Mouse (Mus musculus) CH12.LX (cell line): ENCODE measurements around the gene Pitpnm3. TPM values are rescaled to one million over a fixed set of nuclear protein-coding genes. Genes with fewer than 3 reads are reported as not detected.

Experiments used
- DNase-seq: peaks from one replicate; pipeline ENCODE4 v3.0.0-alpha.2; 2013; ENCODE audit errors: extremely low read depth
- H3K27ac ChIP-seq: 2 replicates; pipeline ENCODE4 v1.5.1; 2012; ENCODE audit warnings: low read depth, mild to moderate bottlenecking, control low read depth, moderate library complexity; ENCODE audit not compliant: insufficient read depth
- H3K27me3 ChIP-seq: replicated peaks from 2 replicates; pipeline ENCODE3; 2012; ENCODE audit warnings: inconsistent platforms
- H3K36me3 ChIP-seq, 2 experiments: replicated peaks in 1 of 2; 2 replicates each; pipeline versions ENCODE3 to v1.6.1; 2012; ENCODE audit warnings: inconsistent platforms in 1 of 2, low read length in 1 of 2, mild to moderate bottlenecking in 1 of 2, mixed read lengths in 1 of 2, moderate library complexity in 1 of 2; ENCODE audit not compliant: control insufficient read depth in 1 of 2, insufficient read depth in 1 of 2
- H3K4me1 ChIP-seq, 2 experiments: 2 replicates each; pipeline ENCODE4 v1.6.1; 2012; ENCODE audit warnings: inconsistent platforms in 1 of 2, moderate library complexity in 1 of 2; ENCODE audit not compliant: insufficient read depth in 2 of 2, control insufficient read depth in 1 of 2
- H3K4me2 ChIP-seq: 2 replicates; pipeline ENCODE4 v1.6.1; 2012; ENCODE audit warnings: low read depth, mild to moderate bottlenecking, control low read depth; ENCODE audit not compliant: poor library complexity, insufficient read depth, severe bottlenecking
- H3K4me3 ChIP-seq, 3 experiments: fragments of 150-350 bp in 1 of 3; sonication (generic) in 1 of 3; replicated peaks in 1 of 3; 2 replicates each; pipeline versions ENCODE3 to v1.5.1; 2011 to 2012; ENCODE audit warnings: low read depth in 2 of 3, low read length in 2 of 3, mild to moderate bottlenecking in 2 of 3, moderate library complexity in 2 of 3, control low read depth in 1 of 3, improper control_type of control experiment in 1 of 3, inconsistent platforms in 1 of 3, mixed read lengths in 1 of 3; ENCODE audit not compliant: poor library complexity in 1 of 3
- H3K79me2 ChIP-seq: replicated peaks from 2 replicates; pipeline ENCODE4 v1.6.1; 2012; ENCODE audit warnings: mild to moderate bottlenecking, moderate library complexity; ENCODE audit not compliant: control insufficient read depth, poor library complexity, insufficient read depth, severe bottlenecking; ENCODE audit errors: extremely low read depth
- H3K9ac ChIP-seq: 2 replicates; pipeline ENCODE4 v1.6.1; 2012; ENCODE audit warnings: low read depth, mild to moderate bottlenecking, control low read depth, moderate library complexity; ENCODE audit not compliant: insufficient read depth
- H3K9me3 ChIP-seq: replicated peaks from 2 replicates; pipeline ENCODE3; 2012; ENCODE audit warnings: low read length, inconsistent platforms, mixed read lengths
- CTCF ChIP-seq, 2 experiments: IDR thresholded peaks in 1 of 2; conservative IDR thresholded peaks in 1 of 2; 2 replicates each; pipeline ENCODE4 v1.5.1; 2011 to 2012; ENCODE audit warnings: low read depth in 2 of 2, low read length in 2 of 2, improper control_type of control experiment in 1 of 2, inconsistent platforms in 1 of 2, mild to moderate bottlenecking in 1 of 2, moderate library complexity in 1 of 2
- E2F4 ChIP-seq: IDR thresholded peaks from 2 replicates; pipeline ENCODE4 v1.6.1; 2011; ENCODE audit warnings: low read depth, low read length, improper control_type of control experiment; ENCODE audit not compliant: insufficient replicate concordance
- ELF1 ChIP-seq: IDR thresholded peaks from 2 replicates; pipeline ENCODE4 v1.6.1; 2014; ENCODE audit warnings: low read depth, mild to moderate bottlenecking, inconsistent platforms, low read length, improper control_type of control experiment
- EP300 ChIP-seq: IDR thresholded peaks from 2 replicates; pipeline ENCODE4 v1.6.1; 2011; ENCODE audit warnings: low read length, improper control_type of control experiment
- GABPA ChIP-seq: IDR thresholded peaks from 2 replicates; pipeline ENCODE4 v1.6.1; 2012; ENCODE audit warnings: low read depth, low read length, improper control_type of control experiment, inconsistent platforms; ENCODE audit not compliant: insufficient replicate concordance
- IRF4 ChIP-seq: IDR thresholded peaks from 2 replicates; pipeline ENCODE4 v1.6.1; 2014; ENCODE audit warnings: low read depth, mild to moderate bottlenecking, inconsistent platforms, low read length, improper control_type of control experiment
- JUN ChIP-seq: IDR thresholded peaks from 2 replicates; pipeline ENCODE4 v1.6.1; 2011; ENCODE audit warnings: low read depth, mild to moderate bottlenecking, low read length, improper control_type of control experiment, moderate library complexity; ENCODE audit not compliant: insufficient read depth
- KAT2A ChIP-seq: IDR thresholded peaks from 2 replicates; pipeline ENCODE4 v1.6.1; 2012; ENCODE audit warnings: low read length, improper control_type of control experiment, inconsistent platforms; ENCODE audit not compliant: insufficient replicate concordance
- MAFK ChIP-seq: IDR thresholded peaks from 2 replicates; pipeline ENCODE4 v1.6.1; 2011; ENCODE audit warnings: low read length, improper control_type of control experiment; ENCODE audit not compliant: insufficient replicate concordance
- MAX ChIP-seq: IDR thresholded peaks from 2 replicates; pipeline ENCODE4 v1.6.1; 2011; ENCODE audit warnings: low read length, improper control_type of control experiment
- MAZ ChIP-seq: IDR thresholded peaks from 2 replicates; pipeline ENCODE4 v1.6.1; 2012; ENCODE audit warnings: low read depth, mild to moderate bottlenecking, inconsistent platforms, low read length, improper control_type of control experiment, moderate library complexity
- MEF2A ChIP-seq: IDR thresholded peaks from 2 replicates; pipeline ENCODE4 v1.6.1; 2014; ENCODE audit warnings: low read depth, mild to moderate bottlenecking, inconsistent platforms, low read length, improper control_type of control experiment, borderline replicate concordance
- NELFE ChIP-seq: IDR thresholded peaks from 2 replicates; pipeline ENCODE4 v1.6.1; 2011; ENCODE audit warnings: low read depth, low read length, improper control_type of control experiment
- NRF1 ChIP-seq: IDR thresholded peaks from 2 replicates; pipeline ENCODE4 v1.6.1; 2014; ENCODE audit warnings: low read depth, mild to moderate bottlenecking, inconsistent platforms, low read length, improper control_type of control experiment, moderate library complexity
- POLR2A ChIP-seq: IDR thresholded peaks from 2 replicates; pipeline ENCODE4 v1.6.1; 2011; ENCODE audit warnings: low read depth, mild to moderate bottlenecking, improper control_type of control experiment, low read length
- POLR2AphosphoS2 ChIP-seq: IDR thresholded peaks from 2 replicates; pipeline ENCODE4 v1.6.1; 2011; ENCODE audit warnings: low read depth, low read length, improper control_type of control experiment
- RAD21 ChIP-seq: IDR thresholded peaks from 2 replicates; pipeline ENCODE4 v1.6.1; 2011; ENCODE audit warnings: low read depth, mild to moderate bottlenecking, low read length, improper control_type of control experiment, moderate library complexity
- RCOR1 ChIP-seq: conservative IDR thresholded peaks from 2 replicates; pipeline ENCODE4 v1.6.1; 2012; ENCODE audit warnings: low read depth, mild to moderate bottlenecking, inconsistent platforms, low read length, improper control_type of control experiment
- SMC3 ChIP-seq: IDR thresholded peaks from 2 replicates; pipeline ENCODE4 v1.6.1; 2011; ENCODE audit warnings: low read depth, low read length, improper control_type of control experiment
- TBP ChIP-seq: conservative IDR thresholded peaks from 2 replicates; pipeline ENCODE4 v1.6.1; 2011; ENCODE audit warnings: low read depth, low read length, improper control_type of control experiment
- ZKSCAN1 ChIP-seq: IDR thresholded peaks from 2 replicates; pipeline ENCODE4 v1.6.1; 2012; ENCODE audit warnings: low read depth, inconsistent platforms, low read length, improper control_type of control experiment, borderline replicate concordance
- ZMIZ1 ChIP-seq: IDR thresholded peaks from 2 replicates; pipeline ENCODE4 v1.6.1; 2012; ENCODE audit warnings: low read depth, mild to moderate bottlenecking, inconsistent platforms, low read length, improper control_type of control experiment
- dilution Hi-C: fragments of 300-500 bp; cut with MboI; formaldehyde crosslinking; loops from 2 replicates; pipeline ENCODE4 v1.14.3; 2020; ENCODE audit warnings: low sequenced_read_pairs; ENCODE audit not compliant: extremely low pct_unique_long_range_greater_than_20kb, extremely low pct_ligation_motif_present
- in situ Hi-C: fragments of 300-500 bp; cut with MboI; formaldehyde crosslinking; loops from 3 replicates; pipeline ENCODE4 v1.14.3; 2019; ENCODE audit warnings: low sequenced_read_pairs, low pct_ligation_motif_present, low pct_unique_long_range_greater_than_20kb, mixed read lengths
- polyA plus RNA-seq: library from polyadenylated mRNA; unstranded; fragments of >175 nt; gene quantifications from 2 replicates; pipeline ENCODE4 v1.2.1, GENCODE M21; 2012; ENCODE audit warnings: low read depth; ENCODE audit not compliant: insufficient read length
- total RNA-seq, 2 experiments: library from RNA; depleted of rRNA; stranded (reverse); fragments of 300-350 nt in 1 of 2; fragments of >200 nt in 1 of 2; gene quantifications; 2 replicates each; pipeline ENCODE4 v1.2.3; 2012 to 2014

The Pitpnm3 gene
- total and polyA plus RNA-seq, 3 experiments, result 0.08 to 0.59 (median 0.31) TPM

DNA sequence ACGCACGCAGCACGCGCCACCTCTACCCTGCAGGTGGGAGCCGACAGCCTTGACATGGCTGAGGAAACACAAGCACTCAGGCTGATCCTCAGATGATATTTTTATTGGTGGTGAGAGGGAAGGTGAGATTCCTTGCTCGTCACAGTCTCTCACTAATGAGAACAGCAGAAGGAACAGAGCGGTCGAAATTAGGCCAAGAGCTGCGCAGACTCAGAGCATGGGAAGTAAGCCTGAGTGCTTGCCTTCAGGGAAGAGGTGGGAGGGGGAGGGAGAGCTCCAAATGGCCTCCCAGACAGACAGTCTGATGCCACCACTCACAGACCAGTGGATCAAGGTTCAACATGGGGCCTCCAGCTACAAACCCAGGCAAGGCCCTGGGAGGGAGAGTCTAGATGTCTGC lies 109.1 kb downstream of the Pitpnm3 start:
- Histone ChIP-seq H3K79me2 (no peaks in the 10 kb centered on the region), H3K4me3 (no peak overlapping the region), H3K9ac (no peak overlapping the region), H3K36me3 (no peaks in the 10 kb centered on the region), H3K4me1 (peaks cover 20 to 43% of the 10 kb centered on the region in 2 experiments), H3K27me3 (peaks cover 6% of the 10 kb centered on the region), H3K9me3 (no peaks in the 10 kb centered on the region), H3K4me2 (no peak overlapping the region), H3K27ac (no peak overlapping the region)
- in situ Hi-C loops (loop anchor here (10.0 to 25.0 kb wide), 2 partner anchors 352 to 464 kb away; no protein-coding TSS in a partner anchor), dilution Hi-C loops (no loop called here)
- no peak for TF ChIP-seq MAFK
- no peak for TF ChIP-seq MAZ
- no peak for TF ChIP-seq SMC3
- no peak for TF ChIP-seq POLR2A
- no peak for TF ChIP-seq JUN
- no peak for TF ChIP-seq ZKSCAN1
- no peak for TF ChIP-seq NRF1
- TF ChIP-seq KAT2A, result no peak
- TF ChIP-seq MEF2A, result no peak
- TF ChIP-seq MAX, result no peak
- TF ChIP-seq NELFE, result no peak
- no peak for TF ChIP-seq ELF1
- TF ChIP-seq TBP, result no peak
- no peak for TF ChIP-seq POLR2AphosphoS2
- no peak for TF ChIP-seq RCOR1
- TF ChIP-seq GABPA, result no peak
- no peak for TF ChIP-seq EP300
- TF ChIP-seq IRF4, result no peak
- no peak for DNase-seq

DNA sequence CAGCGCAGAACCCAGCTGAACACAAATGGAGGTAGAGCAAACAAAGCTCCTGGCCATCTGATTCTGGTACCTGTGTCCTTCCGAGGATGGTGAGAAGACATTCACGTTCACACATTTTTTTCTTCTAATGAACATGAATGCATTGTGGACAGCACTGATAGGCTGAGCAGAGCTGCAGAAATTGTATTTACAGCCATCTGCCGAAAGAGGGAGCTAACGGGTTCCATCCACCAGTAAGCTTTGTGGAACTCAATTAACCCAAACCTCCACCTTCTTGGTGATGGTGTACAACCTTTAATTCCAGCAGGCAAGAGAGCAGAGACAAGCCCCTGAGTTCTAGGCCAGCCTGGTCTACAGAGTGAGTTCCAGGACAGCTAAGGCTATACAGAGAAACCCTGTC lies 109.7 kb downstream of the Pitpnm3 start:
- no peak overlapping the region for H3K9ac ChIP-seq
- H3K27ac ChIP-seq, result no peak overlapping the region
- no peaks in the 10 kb centered on the region for H3K9me3 ChIP-seq
- H3K4me1 ChIP-seq, result peaks cover 17 to 43% of the 10 kb centered on the region in 2 experiments
- peaks cover 6% of the 10 kb centered on the region for H3K27me3 ChIP-seq
- in situ Hi-C loops (loop anchor here (10.0 to 25.0 kb wide), 2 partner anchors 351 to 464 kb away; no protein-coding TSS in a partner anchor), dilution Hi-C loops (no loop called here)
- TF ChIP-seq ZMIZ1, result no peak
- peak; percentile 38 for TF ChIP-seq RAD21
- TF ChIP-seq CTCF (conservative IDR thresholded peaks at IDR 0.05 in 1 of 2, IDR thresholded peaks at IDR 0.05 in 1 of 2; ENCODE audit: low read depth in 2 of 2, low read length in 2 of 2), result peak; percentile 81 to 88
- no peak for TF ChIP-seq RCOR1
- no peak for TF ChIP-seq E2F4
- TF ChIP-seq SMC3, result peak; percentile 53
- no peak overlapping the region for H3K4me3 ChIP-seq
- H3K79me2 ChIP-seq, result no peaks in the 10 kb centered on the region
- no peaks in the 10 kb centered on the region for H3K36me3 ChIP-seq
- DNase-seq, result peak; percentile 80
- no peak overlapping the region for H3K4me2 ChIP-seq
